Mouse (Mus musculus) cerebellum, postnatal 14 days (tissue): ENCODE results near the gene Zbtb20.
A peak's percentile ranks its signal among the peaks of the same experiment; 100 is the strongest.

ENCODE experiments used
- DNase-seq, 2 experiments: peaks; one replicate each; pipeline ENCODE4 v3.0.0; 2021; ENCODE audit warnings: mixed read lengths in 2 of 2

Zbtb20 gene

DNA sequence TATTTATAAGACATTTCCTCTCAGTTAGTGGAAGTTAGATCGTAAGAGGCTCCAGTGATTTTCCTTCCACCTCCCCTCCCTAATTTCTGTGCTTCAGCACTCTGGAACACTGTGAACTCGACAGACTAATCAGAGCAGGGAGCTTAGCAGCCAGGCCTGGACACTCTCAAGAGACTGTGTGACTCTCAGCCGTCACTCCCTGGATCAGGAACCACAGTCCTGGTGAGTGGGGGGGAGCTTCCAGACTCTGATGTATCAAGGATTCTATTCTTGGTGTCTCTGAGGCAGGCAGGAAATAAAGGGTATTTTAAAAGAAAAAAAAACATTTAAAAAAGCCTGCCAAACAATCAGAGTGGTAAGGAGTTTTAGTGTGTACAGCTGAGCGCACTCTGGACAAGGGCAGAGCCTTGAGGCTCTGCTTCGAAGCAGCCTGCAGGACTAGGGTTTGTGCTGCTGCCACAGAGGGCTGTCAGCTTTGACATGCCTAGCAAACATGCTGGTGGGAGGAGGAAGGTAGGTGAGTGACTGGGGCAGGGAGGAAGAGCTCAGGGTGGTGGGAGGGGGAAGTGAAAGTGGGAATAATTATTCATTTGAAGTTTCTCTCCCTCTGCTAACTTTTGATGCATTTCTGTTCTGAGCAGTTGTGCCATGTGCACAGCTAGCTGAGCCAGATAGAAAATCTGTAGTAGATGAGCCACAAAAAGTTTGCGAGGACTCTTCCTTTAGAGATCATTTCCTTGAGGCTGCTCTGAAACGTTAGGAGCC is 488.3 kb downstream of the Zbtb20 start:
- peak in 1 of 2 experiments; percentile 18 for DNase-seq

DNA sequence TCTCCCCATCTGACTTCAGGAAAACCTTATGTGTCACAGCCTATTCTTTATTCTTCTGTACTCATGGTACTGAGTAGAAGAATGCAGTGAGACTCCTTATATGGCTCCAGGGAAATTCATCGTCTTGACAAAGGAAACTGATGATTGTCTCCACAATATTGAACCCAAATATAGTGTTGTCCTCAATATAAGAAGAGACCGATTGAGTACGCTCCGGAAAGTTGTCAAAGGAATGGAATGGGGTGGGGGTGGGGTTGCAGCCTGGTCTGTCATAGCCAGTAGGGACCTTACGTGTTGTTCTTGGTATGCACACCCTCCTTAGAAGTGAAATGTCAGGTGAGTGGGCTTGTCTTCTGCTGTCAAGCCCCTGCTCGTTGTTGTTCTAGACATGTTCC is 488.8 kb downstream of the Zbtb20 start:
- DNase-seq: no peak

DNA sequence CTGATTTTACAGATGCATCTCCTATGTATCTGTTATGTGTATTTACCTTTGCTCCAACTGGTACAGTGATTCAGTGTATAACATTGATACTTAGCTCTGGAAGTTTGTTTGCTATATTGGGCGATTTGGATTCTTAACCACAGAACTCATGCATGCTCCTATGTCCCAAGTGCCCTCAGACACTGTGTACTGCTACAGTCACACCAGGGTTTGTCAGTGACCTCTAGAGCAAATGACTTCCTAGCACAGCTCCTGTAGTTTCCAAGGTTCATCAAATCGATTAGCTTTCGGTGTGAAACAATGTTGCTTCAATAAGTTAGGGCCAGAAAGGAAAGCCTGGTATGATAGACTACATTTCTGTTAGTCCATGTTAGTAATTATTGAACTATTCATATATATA is 489.6 kb downstream of the Zbtb20 start:
- no peak for DNase-seq

DNA sequence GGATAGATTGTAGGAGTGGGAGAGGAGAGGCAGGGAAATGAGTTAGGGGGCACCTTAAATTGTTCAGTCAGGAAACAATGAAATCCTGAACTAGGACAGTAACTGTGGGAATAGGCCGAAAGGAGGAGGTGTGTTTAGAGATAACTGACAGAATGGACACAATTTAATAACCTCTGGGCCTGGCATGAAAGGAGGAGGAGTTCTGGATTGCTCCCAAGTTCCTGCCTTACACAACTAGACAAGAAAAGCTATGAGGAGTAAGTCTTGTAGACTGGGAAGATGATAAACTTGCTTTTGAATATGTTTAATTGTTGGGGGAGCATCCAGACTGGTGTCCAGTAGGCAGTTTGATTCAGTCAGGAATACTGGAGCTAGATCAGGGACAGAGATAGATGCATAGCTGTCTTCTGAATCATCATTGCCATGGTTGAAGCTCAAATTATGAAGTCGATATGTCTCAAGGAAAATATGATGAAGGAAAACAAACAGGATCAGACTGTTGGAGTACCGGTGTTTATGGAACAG is 494.9 kb downstream of the Zbtb20 start:
- DNase-seq: no peak

DNA sequence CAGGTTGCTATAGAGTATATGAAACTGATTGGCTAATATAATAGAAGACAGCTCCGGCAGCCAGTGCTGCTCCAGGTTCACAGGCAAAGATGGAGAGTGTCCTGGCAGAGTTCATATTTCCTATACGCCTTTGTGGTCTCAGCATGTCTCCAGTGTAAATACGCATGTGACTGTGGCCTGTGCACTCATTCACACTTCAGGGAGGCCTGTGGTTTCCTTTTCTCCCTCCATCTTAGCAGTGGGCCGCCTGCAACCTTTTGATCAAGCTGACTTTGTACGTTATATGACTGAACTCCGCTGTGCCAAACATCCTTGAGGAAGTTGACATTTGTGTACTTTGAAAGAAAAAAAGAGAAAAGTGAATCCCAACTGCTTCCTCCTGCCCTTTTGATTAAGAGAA is 501.1 kb downstream of the Zbtb20 start:
- no peak for DNase-seq

DNA sequence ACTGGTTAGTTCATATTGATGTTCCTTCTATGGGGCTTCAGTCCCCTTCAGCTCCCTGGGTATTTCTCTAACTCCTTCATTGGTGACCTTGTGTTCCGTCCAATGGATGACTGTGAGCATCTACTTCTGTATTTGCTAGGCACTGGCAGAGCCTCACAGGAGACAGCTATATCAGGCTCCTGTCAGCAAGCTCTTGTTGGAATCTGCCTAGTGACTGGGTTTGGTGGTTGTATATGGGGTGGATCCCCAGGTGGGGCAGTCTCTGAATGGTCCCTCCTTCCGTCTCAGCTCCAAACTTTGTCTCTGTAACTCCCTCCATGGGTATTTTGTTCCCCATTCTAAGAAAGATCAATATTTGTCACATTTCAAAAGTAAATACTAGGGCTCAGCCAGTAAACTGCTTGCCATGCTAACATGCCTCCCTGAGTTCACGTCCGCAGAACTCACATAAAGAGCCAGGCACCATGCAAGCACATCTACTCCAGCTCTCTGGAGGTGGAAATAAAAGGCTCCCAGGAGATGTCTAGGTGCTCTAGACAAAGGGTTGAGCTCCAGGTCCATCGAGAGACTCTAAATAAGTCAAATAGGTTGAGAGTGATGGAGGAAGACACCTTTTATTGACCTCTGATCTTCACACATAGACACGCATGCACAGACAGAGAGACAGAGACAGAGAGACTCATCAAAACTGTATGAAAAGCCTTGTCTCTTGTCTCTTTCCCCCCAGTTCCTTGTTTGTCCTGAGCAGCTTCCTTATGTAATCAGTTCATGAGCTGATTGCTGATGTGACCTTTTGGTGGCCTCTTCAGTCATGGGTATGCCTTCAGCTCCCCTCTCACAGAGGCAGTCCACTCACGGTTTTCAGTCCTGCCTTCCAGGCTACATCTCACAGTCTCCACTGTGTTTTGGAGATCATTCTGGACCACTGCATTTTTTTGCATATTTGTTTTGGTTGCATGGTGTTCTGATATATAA is 504.0 kb downstream of the Zbtb20 start:
- no peak for DNase-seq

DNA sequence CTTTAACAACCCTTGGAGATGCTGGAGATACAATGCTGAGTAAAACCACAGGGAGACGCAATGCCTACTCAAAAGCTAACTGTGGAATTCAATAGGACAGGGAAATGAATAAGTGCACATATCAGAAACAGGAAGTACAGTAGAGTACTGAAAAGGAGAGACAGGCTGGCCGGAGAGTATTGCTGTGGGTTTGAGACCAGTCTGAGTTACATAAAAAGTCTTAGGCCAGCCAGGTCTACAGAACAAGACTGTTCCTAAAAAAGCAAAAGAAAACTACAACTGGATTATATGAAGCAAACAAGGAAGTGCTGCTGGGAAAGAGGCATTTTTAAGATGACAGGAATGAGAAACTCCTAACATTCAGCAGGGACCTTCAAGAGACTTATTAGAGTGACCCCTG is 505.5 kb downstream of the Zbtb20 start:
- no peak for DNase-seq

DNA sequence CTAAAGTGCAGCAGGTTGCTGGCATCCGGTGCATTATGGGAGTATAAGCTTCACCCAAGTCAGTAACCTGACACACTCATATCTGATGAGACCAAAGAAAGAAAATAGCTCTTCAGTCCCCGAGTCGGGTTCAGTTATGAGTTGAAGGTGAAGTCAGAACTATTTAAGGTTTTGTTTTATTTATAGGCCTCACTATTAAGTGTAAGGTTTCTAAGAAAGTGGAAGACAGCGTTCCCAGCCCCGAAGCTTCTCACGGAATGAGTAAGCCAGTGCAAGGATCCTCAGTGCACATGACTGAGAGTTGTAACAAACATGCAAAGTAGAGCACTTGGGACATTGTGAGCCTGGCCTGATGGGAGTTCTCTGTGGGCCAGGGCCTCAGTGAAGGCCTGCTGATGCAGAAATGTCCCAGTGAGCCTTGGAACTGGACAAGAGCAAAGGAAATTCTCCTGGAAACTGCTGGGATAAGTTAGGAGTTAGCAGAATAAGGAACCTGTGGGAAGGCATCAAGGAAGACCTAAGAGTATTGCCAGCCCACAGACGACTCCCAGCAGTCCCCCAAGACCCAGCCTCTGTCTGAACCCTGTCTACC is 507.6 kb downstream of the Zbtb20 start:
- DNase-seq: no peak

DNA sequence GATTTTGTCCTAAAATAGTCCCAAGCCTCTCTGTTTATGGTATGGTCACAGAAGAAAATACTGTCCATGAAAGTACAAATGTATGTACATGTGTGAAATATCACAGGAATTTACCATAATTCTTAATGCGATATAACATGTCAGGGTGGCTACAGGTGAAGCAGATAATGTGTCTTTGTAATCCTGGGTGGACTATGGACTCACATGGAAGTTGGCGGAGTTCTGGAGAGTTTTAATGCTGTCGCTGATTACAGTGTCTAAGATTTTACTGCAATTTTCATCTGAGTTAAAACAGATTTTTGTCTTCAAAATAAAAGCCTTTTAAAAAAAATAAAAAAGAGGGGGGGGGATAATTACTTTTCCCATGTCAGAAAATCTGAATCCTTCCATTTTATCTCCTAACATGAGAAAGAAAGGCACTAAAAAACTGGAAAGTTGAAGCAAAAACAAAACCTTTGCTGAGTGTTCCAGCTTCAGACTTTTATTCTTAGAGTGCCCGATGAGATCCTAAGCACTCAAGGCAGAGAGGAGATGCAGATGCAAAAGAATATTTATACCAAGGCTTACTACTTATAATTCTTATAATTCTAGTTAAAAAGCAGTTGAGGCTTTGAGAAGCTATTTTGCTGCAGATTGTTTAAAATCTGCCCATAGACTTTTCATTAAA is 509.4 kb downstream of the Zbtb20 start:
- DNase-seq: no peak

DNA sequence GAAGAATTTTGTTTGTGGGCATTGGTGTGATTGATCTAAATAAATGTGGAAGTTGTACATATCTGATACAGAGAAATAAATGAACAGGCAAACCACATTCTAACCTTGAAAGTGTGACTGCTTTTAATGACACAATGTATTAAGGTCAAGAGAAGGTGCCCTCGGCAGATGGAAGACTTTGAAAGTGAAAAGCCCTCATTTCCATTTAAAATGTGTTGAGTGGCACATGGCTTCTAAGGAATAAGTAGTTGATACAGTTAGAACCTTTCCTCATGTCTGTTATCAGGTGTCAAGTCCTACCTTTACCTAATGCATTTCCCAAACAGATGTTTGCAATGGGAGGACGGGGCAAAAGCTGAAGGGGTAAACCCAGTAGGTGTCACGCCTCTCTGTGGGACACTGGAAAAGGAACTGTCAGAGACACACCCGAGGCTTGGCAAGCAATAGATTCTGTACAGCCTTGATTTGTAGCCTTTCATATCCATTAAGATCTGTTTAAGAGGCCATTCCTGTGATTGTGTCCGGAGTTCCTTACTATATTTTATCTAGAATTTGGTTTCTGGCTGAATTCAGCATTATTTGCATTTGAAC is 510.0 kb downstream of the Zbtb20 start:
- no peak for DNase-seq

DNA sequence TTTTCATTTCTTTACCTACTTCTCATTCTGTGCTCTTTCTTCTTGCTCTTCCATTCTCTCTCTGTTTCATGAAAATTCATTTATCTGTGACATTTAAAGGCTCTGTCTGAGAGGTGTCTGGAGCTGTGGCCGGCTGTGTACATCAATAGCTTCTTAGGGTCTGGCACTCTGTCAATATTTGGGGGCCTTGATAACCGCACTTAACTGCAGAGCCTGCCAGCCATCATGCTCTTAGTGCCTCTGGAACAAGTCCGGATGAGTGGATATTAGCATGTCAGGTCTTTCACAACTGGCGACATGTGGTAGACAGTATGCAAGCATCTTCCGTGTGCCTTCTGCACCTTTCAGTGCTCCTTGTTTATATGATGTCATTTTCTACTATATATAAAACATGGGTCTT is 510.7 kb downstream of the Zbtb20 start:
- no peak for DNase-seq

DNA sequence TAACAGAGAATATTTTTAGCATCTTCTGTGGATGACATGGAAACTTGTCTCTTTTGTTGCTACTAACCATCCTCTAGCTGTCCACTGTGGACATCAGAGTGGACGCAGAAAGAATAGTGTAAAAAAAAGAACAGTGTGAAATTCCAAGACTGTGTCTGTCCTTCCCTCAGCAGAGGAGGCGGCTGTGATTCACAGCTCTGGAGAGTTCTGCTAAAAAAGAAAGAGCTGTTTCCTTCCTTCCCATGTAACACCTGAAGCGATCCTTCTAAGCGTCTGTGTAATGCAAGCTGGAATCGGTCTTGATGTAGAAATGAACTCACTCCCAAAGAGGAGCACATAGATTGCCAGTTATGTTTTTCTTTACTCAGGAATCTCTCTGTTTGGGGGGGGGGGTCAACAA is 512.7 kb downstream of the Zbtb20 start:
- no peak for DNase-seq

DNA sequence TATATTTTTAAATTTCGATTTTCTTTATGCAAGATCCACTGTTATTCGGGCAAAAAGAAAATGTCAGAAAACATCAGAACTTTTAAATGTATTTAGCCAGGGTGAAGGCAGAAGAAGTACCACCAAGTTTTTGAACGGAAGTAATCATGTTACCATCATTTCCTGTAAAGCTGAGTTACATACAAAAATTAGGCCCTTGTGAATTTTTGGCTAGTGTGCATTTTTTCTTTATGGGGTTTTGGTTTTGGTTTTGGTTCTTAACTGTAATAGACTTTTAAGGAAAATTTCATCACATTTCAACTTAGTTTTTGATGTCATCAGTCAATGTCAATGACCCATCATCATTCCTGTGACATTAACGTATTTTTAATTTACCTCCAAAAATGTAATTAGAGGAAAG is 514.7 kb downstream of the Zbtb20 start:
- DNase-seq: no peak

DNA sequence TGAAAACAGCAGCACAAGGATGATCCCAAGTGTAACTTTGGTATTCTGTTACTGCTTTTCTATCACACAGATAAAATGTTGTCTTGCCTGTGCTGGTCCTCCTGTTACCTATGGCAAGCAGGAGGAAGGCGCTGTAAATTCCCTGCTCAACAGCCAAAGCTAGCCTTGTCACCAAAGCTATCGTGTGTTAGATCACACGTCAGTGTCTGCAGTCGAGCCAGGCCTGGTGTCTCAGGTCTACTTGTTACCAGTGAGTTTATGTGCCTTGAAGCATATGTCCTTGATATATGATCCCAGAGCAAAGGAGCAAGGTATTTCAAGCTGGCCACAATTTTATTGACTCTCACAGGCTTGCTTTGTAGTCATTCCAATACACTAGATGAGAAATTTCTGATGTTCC is 517.7 kb downstream of the Zbtb20 start:
- no peak for DNase-seq

DNA sequence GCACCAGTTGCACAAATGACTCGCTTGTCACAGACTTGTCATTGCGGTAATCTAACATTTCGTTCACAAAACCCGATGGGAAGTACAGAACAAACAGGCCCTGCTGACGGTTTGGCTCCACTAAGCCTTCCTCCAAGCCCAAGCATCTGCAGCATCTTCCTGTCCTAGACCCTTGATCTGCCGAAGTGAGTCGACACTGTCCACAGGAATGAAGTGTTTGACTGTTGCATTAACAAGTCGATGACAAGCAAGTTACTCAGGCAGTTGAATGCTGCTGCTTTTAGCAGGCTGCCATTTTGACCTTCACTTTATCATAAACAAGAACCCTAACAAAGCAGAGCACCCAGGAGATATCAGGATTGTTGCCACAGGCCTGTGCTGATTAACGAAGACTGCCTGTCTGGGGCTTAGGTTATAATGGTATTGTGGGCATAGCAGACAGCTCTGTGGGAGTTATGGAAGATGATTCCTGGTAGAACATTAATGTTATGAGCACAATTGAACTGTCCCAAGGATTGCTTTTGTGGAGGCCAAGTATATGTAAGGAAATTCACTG is 518.4 kb downstream of the Zbtb20 start:
- DNase-seq: no peak

DNA sequence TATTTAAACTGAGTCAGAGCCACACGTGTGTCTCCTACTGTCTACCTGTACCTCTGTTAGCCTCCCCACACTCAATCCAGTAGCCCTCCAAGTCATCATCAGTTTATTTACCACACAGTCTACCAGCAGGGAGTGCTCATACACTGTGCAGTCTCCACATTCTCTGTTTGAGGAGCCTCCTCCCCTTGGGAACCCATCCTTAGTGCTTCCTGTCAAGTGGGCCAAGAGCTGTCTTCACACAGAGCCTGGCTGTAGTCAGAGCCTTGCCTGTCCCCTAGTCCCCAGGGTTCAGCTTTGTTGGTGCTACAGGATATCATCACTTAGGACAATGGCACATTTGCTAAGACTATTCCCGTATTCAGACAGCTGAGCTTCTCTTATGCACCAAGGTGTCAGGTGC is 519.1 kb downstream of the Zbtb20 start:
- DNase-seq: peak in 1 of 2 experiments; percentile 15

DNA sequence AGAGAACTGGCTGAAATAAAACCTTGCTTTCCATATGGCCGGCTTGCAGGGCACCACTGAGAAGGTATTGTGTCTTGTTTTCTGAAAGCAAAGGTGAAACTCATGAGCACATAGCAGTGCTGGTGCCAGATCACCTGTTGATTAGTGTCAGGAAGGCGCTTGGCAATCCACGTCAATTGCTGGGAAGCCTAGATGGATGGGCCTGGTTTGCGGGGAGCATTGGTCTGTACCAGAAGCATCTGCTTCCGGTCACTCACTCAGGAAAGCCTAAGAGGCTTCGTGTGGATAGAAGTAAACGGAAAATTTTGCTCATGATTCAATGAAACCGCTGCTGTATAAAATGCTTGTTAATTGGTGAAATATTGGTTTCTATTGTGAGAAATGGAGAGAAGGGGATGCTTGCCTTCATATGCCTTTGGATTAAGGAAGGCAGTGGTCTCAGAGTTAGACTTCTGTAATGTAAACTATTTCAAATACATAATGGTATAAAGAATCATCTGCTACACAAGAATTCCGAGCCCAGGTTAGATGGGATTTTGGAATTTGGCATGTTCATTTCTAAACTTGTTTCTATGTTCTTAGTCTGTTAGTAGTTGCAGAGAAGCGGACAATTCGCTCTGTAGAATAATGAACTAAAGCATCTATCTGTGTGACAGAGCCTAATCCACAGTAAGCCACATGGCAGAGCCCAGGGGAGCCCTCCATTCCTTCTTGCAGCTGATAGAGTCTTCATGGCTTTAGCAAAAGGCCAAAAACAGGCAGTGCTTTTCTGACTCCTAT is 521.4 kb downstream of the Zbtb20 start:
- peak; percentile 24 to 26 for DNase-seq

DNA sequence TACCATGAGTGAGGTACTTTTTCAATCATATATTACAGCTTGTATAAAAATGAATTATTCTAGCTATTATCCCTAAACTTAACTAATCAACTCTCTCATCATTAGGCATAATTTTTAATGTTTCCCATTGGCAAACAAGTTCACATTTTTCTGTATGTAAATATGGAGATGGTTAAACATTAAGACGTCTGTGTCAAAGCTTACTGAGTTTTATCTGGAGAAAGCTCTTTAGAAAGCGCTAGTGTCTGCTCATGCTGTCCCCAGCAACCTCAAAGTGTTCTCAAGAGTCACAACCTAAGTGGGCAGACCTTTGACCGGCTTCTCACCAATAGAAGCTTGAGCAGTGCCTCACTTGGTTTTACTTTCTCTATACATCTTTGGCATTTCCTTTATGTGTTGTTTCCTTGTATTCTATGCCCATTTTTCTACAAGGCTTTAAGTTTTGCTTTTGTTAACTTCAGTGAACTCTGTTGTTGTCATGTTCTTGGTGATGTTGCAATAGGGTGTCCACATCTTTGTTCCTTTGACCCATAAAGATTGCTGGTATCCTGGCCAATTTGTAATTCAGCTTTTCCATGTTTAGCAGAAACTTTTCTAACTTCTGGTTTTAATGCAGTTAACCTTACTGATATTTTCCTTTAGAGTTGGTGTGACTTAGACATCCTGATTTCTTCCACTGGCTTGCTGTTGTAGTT is 522.1 kb downstream of the Zbtb20 start:
- DNase-seq: no peak

DNA sequence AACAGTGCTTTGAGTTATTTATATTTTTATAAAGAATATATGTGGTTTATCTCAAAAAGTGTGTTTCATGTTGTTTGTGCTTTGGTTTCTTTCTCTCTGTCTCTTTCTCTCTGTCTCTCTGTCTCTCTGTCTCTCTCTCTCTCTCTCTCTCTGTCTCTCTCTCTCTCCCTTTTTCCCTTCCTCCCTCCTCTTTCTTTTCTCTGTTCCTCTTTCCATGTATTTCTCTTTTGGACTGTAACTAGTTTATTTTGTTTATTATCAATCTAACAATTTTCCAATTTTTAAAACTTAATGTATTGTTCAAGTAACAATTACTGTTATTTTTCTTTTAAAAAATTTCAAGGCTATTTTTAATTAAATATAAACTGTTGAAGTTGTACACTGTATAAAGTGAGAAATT is 523.7 kb downstream of the Zbtb20 start:
- no peak for DNase-seq

DNA sequence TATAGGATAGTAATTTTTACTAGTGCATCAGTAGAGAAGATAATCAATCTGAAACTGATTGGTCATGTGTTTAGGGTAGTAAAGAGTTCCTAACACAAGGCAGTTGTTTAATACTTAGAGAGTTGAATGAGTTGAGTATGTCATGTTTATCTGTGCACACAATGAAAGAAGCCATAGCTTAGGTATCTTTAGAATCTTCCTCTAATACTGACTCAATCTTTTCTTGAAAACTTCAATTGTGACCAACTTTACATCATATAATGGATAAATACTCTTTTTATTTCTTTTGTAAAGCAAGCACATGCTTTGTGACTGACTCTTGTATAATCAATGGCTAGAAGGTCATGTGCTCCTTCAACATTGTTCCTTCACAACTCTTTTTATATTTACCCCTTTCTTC is 524.4 kb downstream of the Zbtb20 start:
- DNase-seq: no peak

DNA sequence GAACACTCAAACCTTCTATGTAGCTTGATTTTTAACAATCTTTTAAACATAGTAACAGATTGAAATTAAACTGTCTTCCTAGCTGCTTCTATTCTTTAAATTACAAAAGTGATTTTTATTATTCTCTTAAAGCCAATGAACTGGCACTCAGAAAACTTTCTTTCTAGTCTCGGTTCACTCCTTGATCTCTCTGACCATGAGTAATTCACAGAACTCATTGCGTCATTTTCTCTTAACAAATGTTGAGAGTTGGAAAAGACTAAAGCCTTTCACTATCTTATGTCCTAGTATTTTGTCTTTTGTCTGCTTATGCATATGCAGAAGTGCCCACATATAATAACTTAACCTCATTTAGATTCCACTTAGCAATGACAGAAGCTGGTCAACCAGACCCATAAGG is 525.3 kb downstream of the Zbtb20 start:
- DNase-seq: no peak
